Mouse (Mus musculus) hindbrain, postnatal 0 days (tissue): ENCODE measurements at regions not wholly inside any gene's neighbourhood (a gene's known extent, or its start where the extent isn't known, plus 50 kb on each side); places are given as distances from the start of the nearest gene placed in this dataset.

Source experiments
- ATAC-seq: fragments of 200-750 bp; cut with Nextera tagmentation; 2 replicates; pipeline ENCODE4 v1.8.0; 2017; ENCODE audit warnings: mild to moderate bottlenecking, moderate TSS enrichment, moderate library complexity
- DNase-seq: peaks from one replicate; pipeline ENCODE4 v3.0.0-alpha.2; 2015; ENCODE audit warnings: low spot score
- H3K27ac ChIP-seq: fragments of 300-500 bp; sonication (generic); 2 replicates; pipeline ENCODE4 v1.5.1; 2014; ENCODE audit warnings: mild to moderate bottlenecking
- H3K27me3 ChIP-seq: fragments of 300-500 bp; sonication (generic); 2 replicates; pipeline ENCODE4 v1.6.1; 2014; ENCODE audit warnings: low read length, mixed read lengths; ENCODE audit not compliant: insufficient read depth
- H3K36me3 ChIP-seq: fragments of 300-500 bp; sonication (generic); 2 replicates; pipeline ENCODE4 v1.6.1; 2014; ENCODE audit warnings: low read length, mixed read lengths; ENCODE audit not compliant: insufficient read depth
- H3K4me1 ChIP-seq: fragments of 300-500 bp; sonication (generic); 2 replicates; pipeline ENCODE4 v1.6.1; 2014; ENCODE audit warnings: antibody characterized with exemption, low read length, mixed read lengths; ENCODE audit not compliant: insufficient read depth
- H3K4me2 ChIP-seq: fragments of 300-500 bp; sonication (generic); 2 replicates; pipeline ENCODE4 v1.6.1; 2014; ENCODE audit warnings: low read depth, mild to moderate bottlenecking, low read length, moderate library complexity, mixed read lengths
- H3K4me3 ChIP-seq: fragments of 300-500 bp; sonication (generic); 2 replicates; pipeline ENCODE4 v1.5.1; 2014; ENCODE audit warnings: low read length
- H3K9ac ChIP-seq: fragments of 300-500 bp; sonication (generic); replicated peaks from 2 replicates; pipeline ENCODE4 v1.6.1; 2014; ENCODE audit warnings: mild to moderate bottlenecking, low read length, moderate library complexity, mixed read lengths
- H3K9me3 ChIP-seq: fragments of 300-500 bp; sonication (generic); 2 replicates; pipeline ENCODE4 v1.6.1; 2016; ENCODE audit warnings: low read length, mixed read lengths
- CTCF ChIP-seq: IDR thresholded peaks from 2 replicates; pipeline ENCODE4 v1.5.1; 2016; ENCODE audit warnings: antibody characterized with exemption, control low read depth, low read depth
- WGBS: fragments of 180-500 bp; shearing (Covaris S2); extraction: QIAGEN DNeasy Blood & Tissue Kit; methylation state at CpG from one replicate; pipeline ENCODE4 v1.1.7; 2014; 5-methylcytosine and 5-hydroxymethylcytosine counted together

- Histone ChIP-seq H3K27me3 (no peaks in the 10 kb centered on the region), H3K4me3 (no peak overlapping the region), H3K4me1 (no peaks in the 10 kb centered on the region), H3K9me3 (no peaks in the 10 kb centered on the region), H3K36me3 (no peaks in the 10 kb centered on the region), H3K4me2 (no peak overlapping the region), H3K27ac (no peak overlapping the region), H3K9ac (no peak overlapping the region)
- WGBS = 52% methylated on average over 9 of the region's 9 CpGs
- DNase-seq (peak; percentile 31), ATAC-seq (no peak)
- no peak for TF ChIP-seq CTCF
These were observed 136.5 kb upstream of the Arglu1 start for GRCm38 (mm10) chr8:8826801-8827200.

DNA sequence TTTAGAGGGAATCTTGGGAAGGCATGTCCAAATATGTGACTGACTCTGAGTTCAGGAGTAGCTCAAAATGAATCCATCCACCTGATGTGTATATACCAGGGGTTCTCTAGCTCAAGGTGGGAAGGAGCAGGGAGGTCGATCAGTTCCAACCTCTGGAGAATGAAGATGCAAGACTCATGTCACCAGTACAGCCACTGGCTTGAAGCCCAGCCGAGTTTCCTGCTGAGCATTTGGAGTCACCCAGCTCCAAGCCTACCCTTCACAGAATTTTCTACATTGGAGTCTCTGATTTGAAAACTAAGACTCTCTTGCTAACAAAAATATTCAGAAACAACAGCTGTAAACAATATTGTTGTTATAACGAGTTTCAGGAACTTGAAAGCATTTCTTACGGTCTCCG, 134.6 kb upstream of the Arglu1 start:
- Histone ChIP-seq H3K36me3 (no peaks in the 10 kb centered on the region), H3K9me3 (no peaks in the 10 kb centered on the region), H3K9ac (no peak overlapping the region), H3K4me3 (no peak overlapping the region), H3K4me2 (no peak overlapping the region), H3K4me1 (no peaks in the 10 kb centered on the region), H3K27ac (no peak overlapping the region), H3K27me3 (no peaks in the 10 kb centered on the region)
- no peak for ATAC-seq
- WGBS = 78% methylated on average over 5 of the region's 5 CpGs
- TF ChIP-seq CTCF = no peak
- DNase-seq = no peak

GRCm38 (mm10) chr8:8821119-8821518, 130.8 kb upstream of the Arglu1 start:
- no peak overlapping the region for H3K4me2 ChIP-seq
- H3K9me3 ChIP-seq = no peaks in the 10 kb centered on the region
- 48% methylated on average over 6 of the region's 6 CpGs for WGBS
- no peaks in the 10 kb centered on the region for H3K4me1 ChIP-seq
- no peaks in the 10 kb centered on the region for H3K36me3 ChIP-seq
- no peak overlapping the region for H3K27ac ChIP-seq
- no peak overlapping the region for H3K9ac ChIP-seq
- no peak overlapping the region for H3K4me3 ChIP-seq
- no peak for ATAC-seq
- H3K27me3 ChIP-seq = no peaks in the 10 kb centered on the region
- no peak for TF ChIP-seq CTCF
- peak; percentile 36 for DNase-seq

- Histone ChIP-seq H3K4me1 (no peaks in the 10 kb centered on the region), H3K9me3 (no peaks in the 10 kb centered on the region), H3K36me3 (no peaks in the 10 kb centered on the region), H3K27me3 (no peaks in the 10 kb centered on the region), H3K4me2 (no peak overlapping the region), H3K27ac (no peak overlapping the region), H3K9ac (no peak overlapping the region), H3K4me3 (no peak overlapping the region)
- no peak for TF ChIP-seq CTCF
- DNase-seq (no peak), ATAC-seq (no peak)
- whole genome bisulfite sequencing = 62% methylated on average over 6 of the region's 6 CpGs
These were observed 130.3 kb upstream of the Arglu1 start for GRCm38 (mm10) chr8:8820614-8821013.

GRCm38 (mm10) chr8:8819233-8819931, 129.1 kb upstream of the Arglu1 start:
- ATAC-seq = no peak
- 57% methylated on average over 9 of the region's 9 CpGs for WGBS
- Histone ChIP-seq H3K36me3 (no peaks in the 10 kb centered on the region), H3K27me3 (no peaks in the 10 kb centered on the region), H3K4me1 (no peaks in the 10 kb centered on the region), H3K4me3 (no peak overlapping the region), H3K9ac (no peak overlapping the region), H3K4me2 (no peak overlapping the region), H3K9me3 (no peaks in the 10 kb centered on the region), H3K27ac (no peak overlapping the region)
- TF ChIP-seq CTCF = no peak
- no peak for DNase-seq

DNA sequence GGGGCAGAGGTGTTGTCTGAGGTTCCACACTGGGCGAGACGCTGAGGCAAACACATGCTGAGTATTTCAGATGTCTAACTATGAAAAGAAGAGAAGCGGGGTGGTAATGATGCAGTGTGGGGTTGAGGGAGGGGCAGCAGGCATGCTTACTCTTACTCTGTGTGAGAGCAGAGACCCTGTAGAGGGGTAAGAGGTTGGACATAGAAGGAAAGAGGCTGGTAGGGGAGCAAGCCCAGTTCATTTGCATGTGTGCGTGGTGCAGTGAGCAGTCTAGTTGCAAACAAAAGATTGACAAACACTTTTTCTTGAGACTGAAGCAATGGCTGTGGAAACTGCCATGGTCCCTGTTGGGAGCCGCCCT, 122.5 kb upstream of the Arglu1 start:
- Histone ChIP-seq H3K4me3 (no peak overlapping the region), H3K27ac (no peak overlapping the region), H3K9me3 (no peaks in the 10 kb centered on the region), H3K4me2 (no peak overlapping the region), H3K4me1 (no peaks in the 10 kb centered on the region), H3K27me3 (no peaks in the 10 kb centered on the region), H3K9ac (no peak overlapping the region), H3K36me3 (no peaks in the 10 kb centered on the region)
- DNase-seq = no peak
- no peak for ATAC-seq
- TF ChIP-seq CTCF = no peak
- WGBS = 81% methylated on average over 5 of the region's 5 CpGs

- no peak for TF ChIP-seq CTCF
- Histone ChIP-seq H3K4me3 (no peak overlapping the region), H3K9me3 (no peaks in the 10 kb centered on the region), H3K27ac (no peak overlapping the region), H3K4me2 (no peak overlapping the region), H3K36me3 (no peaks in the 10 kb centered on the region), H3K9ac (no peak overlapping the region), H3K4me1 (no peaks in the 10 kb centered on the region), H3K27me3 (no peaks in the 10 kb centered on the region)
- DNase-seq (no peak), ATAC-seq (no peak)
- whole genome bisulfite sequencing = 79% methylated on average over 21 of the region's 21 CpGs
These were observed 121.9 kb upstream of the Arglu1 start for GRCm38 (mm10) chr8:8812051-8812806.
